Mouse (Mus musculus) CH12.LX (cell line): ENCODE data around the gene Mum1. TPM values are rescaled to one million over a fixed set of nuclear protein-coding genes. Genes with fewer than 3 reads are reported as not detected.
"Not testable (repeated sequence)": the region's sequence is repeated elsewhere in the genome, so short reads cannot be mapped to it uniquely, and the experiment has no call there.

Experiments
- DNase-seq: peaks from one replicate; pipeline ENCODE4 v3.0.0-alpha.2; 2013; ENCODE audit errors: extremely low read depth
- H3K27ac ChIP-seq: 2 replicates; pipeline ENCODE4 v1.5.1; 2012; ENCODE audit warnings: low read depth, mild to moderate bottlenecking, control low read depth, moderate library complexity; ENCODE audit not compliant: insufficient read depth
- H3K27me3 ChIP-seq: replicated peaks from 2 replicates; pipeline ENCODE3; 2012; ENCODE audit warnings: inconsistent platforms
- H3K36me3 ChIP-seq, 2 experiments: replicated peaks in 1 of 2; 2 replicates each; pipeline versions ENCODE3 to v1.6.1; 2012; ENCODE audit warnings: inconsistent platforms in 1 of 2, low read length in 1 of 2, mild to moderate bottlenecking in 1 of 2, mixed read lengths in 1 of 2, moderate library complexity in 1 of 2; ENCODE audit not compliant: control insufficient read depth in 1 of 2, insufficient read depth in 1 of 2
- H3K4me1 ChIP-seq, 2 experiments: 2 replicates each; pipeline ENCODE4 v1.6.1; 2012; ENCODE audit warnings: inconsistent platforms in 1 of 2, moderate library complexity in 1 of 2; ENCODE audit not compliant: insufficient read depth in 2 of 2, control insufficient read depth in 1 of 2
- H3K4me2 ChIP-seq: 2 replicates; pipeline ENCODE4 v1.6.1; 2012; ENCODE audit warnings: low read depth, mild to moderate bottlenecking, control low read depth; ENCODE audit not compliant: poor library complexity, insufficient read depth, severe bottlenecking
- H3K4me3 ChIP-seq, 3 experiments: fragments of 150-350 bp in 1 of 3; sonication (generic) in 1 of 3; replicated peaks in 1 of 3; 2 replicates each; pipeline versions ENCODE3 to v1.5.1; 2011 to 2012; ENCODE audit warnings: low read depth in 2 of 3, low read length in 2 of 3, mild to moderate bottlenecking in 2 of 3, moderate library complexity in 2 of 3, control low read depth in 1 of 3, improper control_type of control experiment in 1 of 3, inconsistent platforms in 1 of 3, mixed read lengths in 1 of 3; ENCODE audit not compliant: poor library complexity in 1 of 3
- H3K79me2 ChIP-seq: replicated peaks from 2 replicates; pipeline ENCODE4 v1.6.1; 2012; ENCODE audit warnings: mild to moderate bottlenecking, moderate library complexity; ENCODE audit not compliant: control insufficient read depth, poor library complexity, insufficient read depth, severe bottlenecking; ENCODE audit errors: extremely low read depth
- H3K9ac ChIP-seq: 2 replicates; pipeline ENCODE4 v1.6.1; 2012; ENCODE audit warnings: low read depth, mild to moderate bottlenecking, control low read depth, moderate library complexity; ENCODE audit not compliant: insufficient read depth
- H3K9me3 ChIP-seq: replicated peaks from 2 replicates; pipeline ENCODE3; 2012; ENCODE audit warnings: low read length, inconsistent platforms, mixed read lengths
- BHLHE40 ChIP-seq: IDR thresholded peaks from 2 replicates; pipeline ENCODE4 v1.6.1; 2011; ENCODE audit warnings: mild to moderate bottlenecking, low read depth, low read length, improper control_type of control experiment
- CTCF ChIP-seq, 2 experiments: IDR thresholded peaks in 1 of 2; conservative IDR thresholded peaks in 1 of 2; 2 replicates each; pipeline ENCODE4 v1.5.1; 2011 to 2012; ENCODE audit warnings: low read depth in 2 of 2, low read length in 2 of 2, improper control_type of control experiment in 1 of 2, inconsistent platforms in 1 of 2, mild to moderate bottlenecking in 1 of 2, moderate library complexity in 1 of 2
- E2F4 ChIP-seq: IDR thresholded peaks from 2 replicates; pipeline ENCODE4 v1.6.1; 2011; ENCODE audit warnings: low read depth, low read length, improper control_type of control experiment; ENCODE audit not compliant: insufficient replicate concordance
- ELF1 ChIP-seq: IDR thresholded peaks from 2 replicates; pipeline ENCODE4 v1.6.1; 2014; ENCODE audit warnings: low read depth, mild to moderate bottlenecking, inconsistent platforms, low read length, improper control_type of control experiment
- GABPA ChIP-seq: IDR thresholded peaks from 2 replicates; pipeline ENCODE4 v1.6.1; 2012; ENCODE audit warnings: low read depth, low read length, improper control_type of control experiment, inconsistent platforms; ENCODE audit not compliant: insufficient replicate concordance
- HCFC1 ChIP-seq: IDR thresholded peaks from 2 replicates; pipeline ENCODE4 v1.6.1; 2012; ENCODE audit warnings: low read depth, mild to moderate bottlenecking, inconsistent platforms, low read length, improper control_type of control experiment
- IRF4 ChIP-seq: IDR thresholded peaks from 2 replicates; pipeline ENCODE4 v1.6.1; 2014; ENCODE audit warnings: low read depth, mild to moderate bottlenecking, inconsistent platforms, low read length, improper control_type of control experiment
- KAT2A ChIP-seq: IDR thresholded peaks from 2 replicates; pipeline ENCODE4 v1.6.1; 2012; ENCODE audit warnings: low read length, improper control_type of control experiment, inconsistent platforms; ENCODE audit not compliant: insufficient replicate concordance
- MAFK ChIP-seq: IDR thresholded peaks from 2 replicates; pipeline ENCODE4 v1.6.1; 2011; ENCODE audit warnings: low read length, improper control_type of control experiment; ENCODE audit not compliant: insufficient replicate concordance
- MAX ChIP-seq: IDR thresholded peaks from 2 replicates; pipeline ENCODE4 v1.6.1; 2011; ENCODE audit warnings: low read length, improper control_type of control experiment
- MAZ ChIP-seq: IDR thresholded peaks from 2 replicates; pipeline ENCODE4 v1.6.1; 2012; ENCODE audit warnings: low read depth, mild to moderate bottlenecking, inconsistent platforms, low read length, improper control_type of control experiment, moderate library complexity
- MXI1 ChIP-seq: IDR thresholded peaks from 2 replicates; pipeline ENCODE4 v1.6.1; 2011; ENCODE audit warnings: mild to moderate bottlenecking, low read depth, low read length, improper control_type of control experiment
- MYC ChIP-seq: IDR thresholded peaks from 2 replicates; pipeline ENCODE4 v1.6.1; 2011; ENCODE audit warnings: low read depth, mild to moderate bottlenecking, improper control_type of control experiment, low read length
- NELFE ChIP-seq: IDR thresholded peaks from 2 replicates; pipeline ENCODE4 v1.6.1; 2011; ENCODE audit warnings: low read depth, low read length, improper control_type of control experiment
- NRF1 ChIP-seq: IDR thresholded peaks from 2 replicates; pipeline ENCODE4 v1.6.1; 2014; ENCODE audit warnings: low read depth, mild to moderate bottlenecking, inconsistent platforms, low read length, improper control_type of control experiment, moderate library complexity
- PAX5 ChIP-seq: IDR thresholded peaks from 2 replicates; pipeline ENCODE4 v1.6.1; 2012; ENCODE audit warnings: low read length, inconsistent platforms, mixed read lengths
- POLR2A ChIP-seq: IDR thresholded peaks from 2 replicates; pipeline ENCODE4 v1.6.1; 2011; ENCODE audit warnings: low read depth, mild to moderate bottlenecking, improper control_type of control experiment, low read length
- POLR2AphosphoS2 ChIP-seq: IDR thresholded peaks from 2 replicates; pipeline ENCODE4 v1.6.1; 2011; ENCODE audit warnings: low read depth, low read length, improper control_type of control experiment
- RAD21 ChIP-seq: IDR thresholded peaks from 2 replicates; pipeline ENCODE4 v1.6.1; 2011; ENCODE audit warnings: low read depth, mild to moderate bottlenecking, low read length, improper control_type of control experiment, moderate library complexity
- RCOR1 ChIP-seq: conservative IDR thresholded peaks from 2 replicates; pipeline ENCODE4 v1.6.1; 2012; ENCODE audit warnings: low read depth, mild to moderate bottlenecking, inconsistent platforms, low read length, improper control_type of control experiment
- SMC3 ChIP-seq: IDR thresholded peaks from 2 replicates; pipeline ENCODE4 v1.6.1; 2011; ENCODE audit warnings: low read depth, low read length, improper control_type of control experiment
- TCF12 ChIP-seq: IDR thresholded peaks from 2 replicates; pipeline ENCODE4 v1.6.1; 2014; ENCODE audit warnings: low read depth, mild to moderate bottlenecking, inconsistent platforms, low read length, improper control_type of control experiment
- USF1 ChIP-seq: IDR thresholded peaks from 2 replicates; pipeline ENCODE4 v1.6.1; 2014; ENCODE audit warnings: low read depth, mild to moderate bottlenecking, inconsistent platforms, low read length, improper control_type of control experiment
- ZC3H11A ChIP-seq: IDR thresholded peaks from 2 replicates; pipeline ENCODE4 v1.6.1; 2012; ENCODE audit warnings: low read depth, mild to moderate bottlenecking, inconsistent platforms, low read length, improper control_type of control experiment
- ZKSCAN1 ChIP-seq: IDR thresholded peaks from 2 replicates; pipeline ENCODE4 v1.6.1; 2012; ENCODE audit warnings: low read depth, inconsistent platforms, low read length, improper control_type of control experiment, borderline replicate concordance
- ZNF384 ChIP-seq: IDR thresholded peaks from 2 replicates; pipeline ENCODE4 v1.6.1; 2012; ENCODE audit warnings: low read depth, low read length, improper control_type of control experiment, inconsistent platforms
- dilution Hi-C: fragments of 300-500 bp; cut with MboI; formaldehyde crosslinking; loops from 2 replicates; pipeline ENCODE4 v1.14.3; 2020; ENCODE audit warnings: low sequenced_read_pairs; ENCODE audit not compliant: extremely low pct_unique_long_range_greater_than_20kb, extremely low pct_ligation_motif_present
- in situ Hi-C: fragments of 300-500 bp; cut with MboI; formaldehyde crosslinking; loops from 3 replicates; pipeline ENCODE4 v1.14.3; 2019; ENCODE audit warnings: low sequenced_read_pairs, low pct_ligation_motif_present, low pct_unique_long_range_greater_than_20kb, mixed read lengths
- polyA plus RNA-seq: library from polyadenylated mRNA; unstranded; fragments of >175 nt; gene quantifications from 2 replicates; pipeline ENCODE4 v1.2.1, GENCODE M21; 2012; ENCODE audit warnings: low read depth; ENCODE audit not compliant: insufficient read length
- total RNA-seq, 2 experiments: library from RNA; depleted of rRNA; stranded (reverse); fragments of 300-350 nt in 1 of 2; fragments of >200 nt in 1 of 2; gene quantifications; 2 replicates each; pipeline ENCODE4 v1.2.3; 2012 to 2014

Mum1 gene
- total and polyA plus RNA-seq, 3 experiments = 22.9 to 35.6 (median 25.1) TPM

- H3K9me3 ChIP-seq = no peaks in the 10 kb centered on the region
- dilution Hi-C loops = no loop called here
- no peak overlapping the region for H3K27ac ChIP-seq
- H3K4me1 ChIP-seq = peaks cover 5 to 6% of the 10 kb centered on the region in 2 experiments; a peak in 3 of 4 replicates
- no peak overlapping the region for H3K4me3 ChIP-seq
- H3K79me2 ChIP-seq = no peaks in the 10 kb centered on the region
- in situ Hi-C loops = no loop called here
- no peak overlapping the region for H3K4me2 ChIP-seq
- TF ChIP-seq KAT2A (no peak), MXI1 (no peak), HCFC1 (no peak), PAX5 (no peak), CTCF (conservative IDR thresholded peaks at IDR 0.05 in 1 of 2, IDR thresholded peaks at IDR 0.05 in 1 of 2; ENCODE audit: low read depth in 2 of 2, low read length in 2 of 2) (no peak), RAD21 (no peak), RCOR1 (no peak), NELFE (no peak), POLR2A (no peak), ZNF384 (no peak), NRF1 (no peak), POLR2AphosphoS2 (no peak), SMC3 (no peak), E2F4 (no peak), IRF4 (no peak)
- H3K27me3 ChIP-seq = peaks cover 11% of the 10 kb centered on the region
- DNase-seq = no peak
- H3K9ac ChIP-seq = no peak overlapping the region
- no peaks in the 10 kb centered on the region for H3K36me3 ChIP-seq
Observed at GRCm38 (mm10) chr10:80215048-80215772, 11.0 kb upstream of the Mum1 start.

- Histone ChIP-seq H3K4me3 (no peak overlapping the region), H3K36me3 (no peaks in the 10 kb centered on the region), H3K27me3 (peaks cover 25% of the 10 kb centered on the region), H3K4me1 (peaks cover 6 to 7% of the 10 kb centered on the region in 2 experiments; a peak in 3 of 4 replicates), H3K9me3 (no peaks in the 10 kb centered on the region), H3K9ac (no peak overlapping the region), H3K4me2 (no peak overlapping the region), H3K79me2 (no peaks in the 10 kb centered on the region), H3K27ac (no peak overlapping the region)
- dilution Hi-C loops (no loop called here), in situ Hi-C loops (no loop called here)
- TF ChIP-seq MYC (no peak), ZKSCAN1 (no peak), KAT2A (no peak), MAX (no peak), SMC3 (no peak), POLR2AphosphoS2 (no peak), TCF12 (no peak), ZC3H11A (no peak), MAFK (no peak), BHLHE40 (no peak), MAZ (no peak), GABPA (no peak), E2F4 (no peak), USF1 (no peak), ELF1 (no peak), POLR2A (no peak)
- no peak for DNase-seq
Observed at GRCm38 (mm10) chr10:80220676-80221075, 5.6 kb upstream of the Mum1 start.

GRCm38 (mm10) chr10:80223137-80223536, 3.1 kb upstream of the Mum1 start:
- H3K27me3 ChIP-seq = peaks cover 24% of the 10 kb centered on the region
- H3K4me1 ChIP-seq = peaks cover 9 to 22% of the 10 kb centered on the region in 2 experiments
- H3K9me3 ChIP-seq, H3K36me3 ChIP-seq, H3K4me3 ChIP-seq, H3K27ac ChIP-seq, DNase-seq, in situ Hi-C loops, H3K9ac ChIP-seq, H3K4me2 ChIP-seq, dilution Hi-C loops, H3K79me2 ChIP-seq: not testable (repeated sequence)
